Mouse (Mus musculus) embryonic fibroblast, embryonic 13.5 days (primary cell): ENCODE measurements around the gene Ankrd54.

ENCODE experiments used
- CTCF ChIP-seq: IDR thresholded peaks from 2 replicates; pipeline ENCODE4 v1.5.1; 2011; ENCODE audit warnings: mild to moderate bottlenecking, control low read depth, low read length, moderate library complexity, borderline replicate concordance; ENCODE audit not compliant: insufficient read depth
- POLR2A ChIP-seq: IDR thresholded peaks from 2 replicates; pipeline ENCODE4 v1.6.1; 2011; ENCODE audit warnings: low read depth, mild to moderate bottlenecking, control low read depth, low read length, moderate library complexity

DNA sequence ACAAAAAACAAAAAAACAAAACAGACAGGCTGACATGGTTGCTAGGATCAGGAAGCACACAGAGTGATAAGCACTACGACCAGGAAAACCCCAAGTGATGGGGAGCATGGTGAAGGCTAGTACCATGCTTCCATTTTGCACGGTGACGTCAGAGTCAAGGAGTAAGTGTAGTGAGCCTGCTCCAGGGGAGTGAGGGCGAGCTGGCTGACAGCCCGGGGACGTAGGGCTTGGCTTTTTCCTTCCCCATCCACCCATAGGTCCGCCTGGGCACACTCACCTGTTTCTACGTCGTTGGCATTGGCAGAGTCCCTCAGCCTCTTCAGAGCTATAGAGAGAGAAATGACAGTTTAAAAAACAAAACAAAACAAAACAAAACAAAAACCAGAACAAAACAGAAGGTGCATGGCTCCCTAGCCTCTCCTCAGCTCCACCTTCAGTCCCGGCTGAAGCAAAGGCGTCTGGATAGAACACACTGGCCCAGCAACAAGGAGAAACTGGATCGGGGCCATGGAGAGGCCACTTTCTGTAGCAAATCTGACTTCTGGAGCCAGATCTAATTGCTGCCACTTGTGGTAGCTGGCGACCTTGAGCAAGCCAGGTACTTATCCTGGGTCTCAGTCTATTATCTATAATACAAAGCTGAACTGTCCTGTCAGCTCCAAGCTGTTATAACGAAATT is 1.7 kb downstream of the Ankrd54 start:
- TF ChIP-seq CTCF (no peak), POLR2A (no peak)
